In the genomic region with DNA sequence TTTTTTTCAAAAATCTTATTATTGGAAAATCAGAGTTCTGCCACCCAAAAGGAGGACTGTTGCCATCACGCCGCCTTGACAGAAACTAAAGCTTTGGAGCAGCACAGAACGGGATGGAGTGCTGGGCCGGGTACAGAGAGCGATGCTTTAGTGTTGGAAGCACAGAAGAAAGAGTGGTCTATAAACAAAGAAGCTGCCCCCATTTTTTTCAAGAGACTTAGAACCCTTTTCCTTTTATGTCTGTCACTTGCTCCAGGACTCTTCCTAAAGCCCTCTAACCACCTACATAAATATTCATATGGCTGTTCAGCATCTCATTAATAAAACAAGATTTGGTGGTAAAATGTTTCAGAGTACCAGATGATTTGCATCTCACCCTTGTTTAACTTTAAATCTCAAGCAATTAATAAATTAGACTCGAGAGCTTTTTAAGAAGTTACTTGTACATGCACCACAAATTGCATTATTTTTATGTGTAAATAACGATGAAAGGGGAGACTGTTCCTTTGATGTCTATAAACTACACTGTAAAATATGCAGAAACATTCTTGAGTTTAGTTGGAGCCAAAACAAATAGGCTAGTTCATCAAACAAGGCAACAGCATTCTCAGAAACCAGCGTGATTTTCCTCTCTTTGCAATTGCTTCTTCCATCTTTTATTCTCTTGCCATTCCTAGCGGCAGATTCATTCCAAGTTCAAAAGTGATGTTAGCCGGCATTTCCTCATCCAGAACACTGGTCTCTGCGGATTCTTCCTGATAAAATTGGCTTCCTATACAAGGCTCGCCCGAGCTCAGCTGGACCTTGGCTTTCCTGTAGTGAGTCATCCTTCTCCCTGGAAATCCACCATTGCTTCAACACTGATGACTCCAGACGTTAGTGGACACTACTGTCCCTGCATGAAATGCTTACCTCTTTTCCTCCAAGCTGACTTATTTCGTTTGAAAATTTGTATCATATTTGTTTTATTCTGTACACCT, we compare ENCODE assay signal across 9 mouse cellular contexts.
DNase-seq lines count a peak whose midpoint lies in the region; ATAC-seq and TF ChIP-seq lines count a peak whose summit lies in the region.
"Had no signal": no experiment of that assay in that cellular context is flagged by ENCODE, and none has a peak within 500 bp of the region (broad histone marks: within the 10 kb centered on the region; RNA-seq: fewer than 3 reads in every experiment).

No protein-coding gene starts in this region.

- WGBS in kidney, embryonic 16.5 days: 64% methylated on average over 15 of the region's 15 CpGs
- WGBS in forebrain, postnatal 0 days: 27% methylated on average over 15 of the region's 15 CpGs
- WGBS in midbrain, postnatal 0 days: 45% methylated on average over 15 of the region's 15 CpGs
- WGBS in neural tube, embryonic 15.5 days: 64% methylated on average over 15 of the region's 15 CpGs

- no peak overlapping the region for H3K4me3 ChIP-seq in kidney, embryonic 16.5 days (ENCODE audit: low read length)
- H3K4me3 ChIP-seq in forebrain, postnatal 0 days (ENCODE audit: low read depth, low read length): no peak overlapping the region
- H3K4me3 ChIP-seq in midbrain, postnatal 0 days (ENCODE audit: low read depth, low read length): no peak overlapping the region
- no peak overlapping the region for H3K4me3 ChIP-seq in neural tube, embryonic 15.5 days (replicated peaks)

- no peak for ATAC-seq in kidney, embryonic 16.5 days (ENCODE audit: low FRiP score, low TSS enrichment)
- ATAC-seq in forebrain, postnatal 0 days: no peak
- ATAC-seq in midbrain, postnatal 0 days (ENCODE audit: low FRiP score): no peak
- ATAC-seq in neural tube, embryonic 15.5 days (ENCODE audit: low FRiP score): no peak

- no peak for TF ChIP-seq CTCF in forebrain, postnatal 0 days (IDR thresholded peaks at IDR 0.05; ENCODE audit: low read depth)
- TF ChIP-seq CTCF in midbrain, postnatal 0 days (IDR thresholded peaks at IDR 0.05): no peak

- no peak overlapping the region for H3K9ac ChIP-seq in kidney, embryonic 16.5 days (replicated peaks; ENCODE audit: low read length)
- H3K9ac ChIP-seq in forebrain, postnatal 0 days: 0 out of 2 replicates have a peak overlapping the region, but pooled peaks have one; percentile 14
- no peak overlapping the region for H3K9ac ChIP-seq in midbrain, postnatal 0 days (replicated peaks; ENCODE audit: low read length, poor library complexity, severe bottlenecking)
- H3K9ac ChIP-seq in neural tube, embryonic 15.5 days (replicated peaks): no peak overlapping the region

- no peaks in the 10 kb centered on the region for H3K36me3 ChIP-seq in kidney, embryonic 16.5 days (ENCODE audit: insufficient read depth, low read length)
- H3K36me3 ChIP-seq in forebrain, postnatal 0 days (ENCODE audit: insufficient read depth): no peaks in the 10 kb centered on the region
- no peaks in the 10 kb centered on the region for H3K36me3 ChIP-seq in midbrain, postnatal 0 days (ENCODE audit: insufficient read depth, low read length)
- no peaks in the 10 kb centered on the region for H3K36me3 ChIP-seq in neural tube, embryonic 15.5 days

- H3K4me2 ChIP-seq in kidney, embryonic 16.5 days (replicated peaks; ENCODE audit: low read depth, low read length): no peak overlapping the region
- no peak overlapping the region; the same call in 1 of the 2 replicates for H3K4me2 ChIP-seq in forebrain, postnatal 0 days (ENCODE audit: low read depth)
- H3K4me2 ChIP-seq in midbrain, postnatal 0 days (ENCODE audit: low read depth, low read length, poor library complexity, severe bottlenecking): no peak overlapping the region
- H3K4me2 ChIP-seq in neural tube, embryonic 15.5 days: no peak overlapping the region

- no peaks in the 10 kb centered on the region for H3K9me3 ChIP-seq in kidney, embryonic 16.5 days (ENCODE audit: low read length)
- no peaks in the 10 kb centered on the region for H3K9me3 ChIP-seq in forebrain, postnatal 0 days (ENCODE audit: low read length)
- no peaks in the 10 kb centered on the region for H3K9me3 ChIP-seq in midbrain, postnatal 0 days (ENCODE audit: low read length)
- no peaks in the 10 kb centered on the region for H3K9me3 ChIP-seq in neural tube, embryonic 15.5 days (replicated peaks)

- peaks cover 25% of the 10 kb centered on the region for H3K4me1 ChIP-seq in kidney, embryonic 16.5 days (ENCODE audit: insufficient read depth, low read length)
- H3K4me1 ChIP-seq in forebrain, postnatal 0 days (ENCODE audit: insufficient read depth): peaks cover 5% of the 10 kb centered on the region; the same call in 1 of the 2 replicates
- H3K4me1 ChIP-seq in midbrain, postnatal 0 days (ENCODE audit: insufficient read depth, low read length): peaks cover 3% of the 10 kb centered on the region; the same call in 1 of the 2 replicates
- peaks cover 8% of the 10 kb centered on the region; the same call in 1 of the 2 replicates for H3K4me1 ChIP-seq in neural tube, embryonic 15.5 days

- H3K27me3 ChIP-seq in kidney, embryonic 16.5 days (ENCODE audit: insufficient read depth, low read length): no peaks in the 10 kb centered on the region
- H3K27me3 ChIP-seq in forebrain, postnatal 0 days (ENCODE audit: insufficient read depth, low read length): no peaks in the 10 kb centered on the region
- H3K27me3 ChIP-seq in midbrain, postnatal 0 days (ENCODE audit: insufficient read depth, low read length): no peaks in the 10 kb centered on the region
- H3K27me3 ChIP-seq in neural tube, embryonic 15.5 days (replicated peaks): no peaks in the 10 kb centered on the region

- DNase-seq in adrenal gland, adult (ENCODE audit: inconsistent age in 2 of 2, low spot score in 1 of 2): peak; percentile 47 to 86
- DNase-seq in adrenal gland, postnatal 25 days: no peak
- DNase-seq in kidney, adult 9 months: no peak
- peak; percentile 5 for DNase-seq in forebrain, postnatal 0 days
- DNase-seq in midbrain, postnatal 0 days (ENCODE audit: low spot score): peak; percentile 19
- DNase-seq in cerebellum, adult 9-10 months: no peak
- DNase-seq: thymus, adult 18-20 months had no signal

- peak overlapping the region; percentile 22; the same call in 1 of the 2 replicates for H3K27ac ChIP-seq in kidney, embryonic 16.5 days (ENCODE audit: low read length)
- H3K27ac ChIP-seq in forebrain, postnatal 0 days (ENCODE audit: low read depth, low read length): 0 out of 2 replicates have a peak overlapping the region, but pooled peaks have one; percentile 4
- H3K27ac ChIP-seq in midbrain, postnatal 0 days (ENCODE audit: low read depth, low read length): 0 out of 2 replicates have a peak overlapping the region, but pooled peaks have one; percentile 6
- H3K27ac ChIP-seq in neural tube, embryonic 15.5 days (replicated peaks): no peak overlapping the region

Comparison
In these comparisons a context has a peak if more than half of its experiments do, and no peak if none do; other contexts are left out.
1. DNase-seq: peak in adrenal gland, adult (2 of 2), forebrain, postnatal 0 days (single experiment) and midbrain, postnatal 0 days (single experiment); none in adrenal gland, postnatal 25 days (single experiment), kidney, adult 9 months (single experiment) and cerebellum, adult 9-10 months (single experiment).